Mouse (Mus musculus) hindbrain, postnatal 0 days (tissue): Measurements from ENCODE around the gene Actb. TPM values are rescaled to one million over a fixed set of nuclear protein-coding genes. Genes with fewer than 3 reads are reported as not detected.
A peak's percentile ranks its signal among the peaks of the same experiment; 100 is the strongest.

ENCODE experiments used
- ATAC-seq: fragments of 200-750 bp; cut with Nextera tagmentation; 2 replicates; pipeline ENCODE4 v1.8.0; 2017; ENCODE audit warnings: mild to moderate bottlenecking, moderate TSS enrichment, moderate library complexity
- DNase-seq: peaks from one replicate; pipeline ENCODE4 v3.0.0-alpha.2; 2015; ENCODE audit warnings: low spot score
- H3K27ac ChIP-seq: fragments of 300-500 bp; sonication (generic); 2 replicates; pipeline ENCODE4 v1.5.1; 2014; ENCODE audit warnings: mild to moderate bottlenecking
- H3K27me3 ChIP-seq: fragments of 300-500 bp; sonication (generic); 2 replicates; pipeline ENCODE4 v1.6.1; 2014; ENCODE audit warnings: low read length, mixed read lengths; ENCODE audit not compliant: insufficient read depth
- H3K36me3 ChIP-seq: fragments of 300-500 bp; sonication (generic); 2 replicates; pipeline ENCODE4 v1.6.1; 2014; ENCODE audit warnings: low read length, mixed read lengths; ENCODE audit not compliant: insufficient read depth
- H3K4me1 ChIP-seq: fragments of 300-500 bp; sonication (generic); 2 replicates; pipeline ENCODE4 v1.6.1; 2014; ENCODE audit warnings: antibody characterized with exemption, low read length, mixed read lengths; ENCODE audit not compliant: insufficient read depth
- H3K4me2 ChIP-seq: fragments of 300-500 bp; sonication (generic); 2 replicates; pipeline ENCODE4 v1.6.1; 2014; ENCODE audit warnings: low read depth, mild to moderate bottlenecking, low read length, moderate library complexity, mixed read lengths
- H3K4me3 ChIP-seq: fragments of 300-500 bp; sonication (generic); 2 replicates; pipeline ENCODE4 v1.5.1; 2014; ENCODE audit warnings: low read length
- H3K9ac ChIP-seq: fragments of 300-500 bp; sonication (generic); replicated peaks from 2 replicates; pipeline ENCODE4 v1.6.1; 2014; ENCODE audit warnings: mild to moderate bottlenecking, low read length, moderate library complexity, mixed read lengths
- H3K9me3 ChIP-seq: fragments of 300-500 bp; sonication (generic); 2 replicates; pipeline ENCODE4 v1.6.1; 2016; ENCODE audit warnings: low read length, mixed read lengths
- CTCF ChIP-seq: IDR thresholded peaks from 2 replicates; pipeline ENCODE4 v1.5.1; 2016; ENCODE audit warnings: antibody characterized with exemption, control low read depth, low read depth
- WGBS: fragments of 180-500 bp; shearing (Covaris S2); extraction: QIAGEN DNeasy Blood & Tissue Kit; methylation state at CpG from one replicate; pipeline ENCODE4 v1.1.7; 2014; 5-methylcytosine and 5-hydroxymethylcytosine counted together
- polyA plus RNA-seq: library from polyadenylated mRNA; unstranded; fragments of >200 nt; fragmentation: Nextera tagmentation; extraction: Ambion mirVana; gene quantifications from 2 replicates; pipeline ENCODE4 v1.2.1, GENCODE M21; 2015
- total RNA-seq: library from RNA; depleted of rRNA; stranded (reverse); fragments of >200 nt; gene quantifications from 2 replicates; pipeline ENCODE4 v1.2.3, GENCODE M21; 2014

The Actb gene
- total and polyA plus RNA-seq, 2 experiments from 2014 or later: 5,437 to 15,098 TPM

GRCm38 (mm10) chr5:142929400-142929752 lies 22.8 kb upstream of the Actb start:
- Histone ChIP-seq H3K27ac (no peak overlapping the region; the same call in 1 of the 2 replicates), H3K9me3 (no peaks in the 10 kb centered on the region), H3K4me2 (peak overlapping the region; percentile 63), H3K4me3 (peak overlapping the region; percentile 39), H3K9ac (peak overlapping the region; percentile 47), H3K4me1 (no peaks in the 10 kb centered on the region), H3K27me3 (no peaks in the 10 kb centered on the region), H3K36me3 (no peaks in the 10 kb centered on the region)
- DNase-seq: no peak
- 21% methylated on average over 4 of the region's 4 CpGs for WGBS
- no peak for TF ChIP-seq CTCF
- ATAC-seq: peak; percentile 39; the same call in 1 of the 2 replicates

GRCm38 (mm10) chr5:142928749-142929399 lies 22.3 kb upstream of the Actb start:
- no peak overlapping the region; the same call in 1 of the 2 replicates for H3K27ac ChIP-seq
- H3K4me3 ChIP-seq: peak overlapping the region; percentile 39
- no peaks in the 10 kb centered on the region for H3K36me3 ChIP-seq
- H3K4me1 ChIP-seq: no peaks in the 10 kb centered on the region
- peak; percentile 30; the same call in 1 of the 2 replicates for ATAC-seq
- no peak for TF ChIP-seq CTCF
- peak overlapping the region; percentile 47 for H3K9ac ChIP-seq
- no peaks in the 10 kb centered on the region for H3K27me3 ChIP-seq
- H3K4me2 ChIP-seq: peak overlapping the region; percentile 63
- WGBS: 5% methylated on average over 28 of the region's 35 CpGs
- DNase-seq: peak; percentile 53
- no peaks in the 10 kb centered on the region for H3K9me3 ChIP-seq

- ATAC-seq: no peak
- no peak for DNase-seq
- no peaks in the 10 kb centered on the region for H3K27me3 ChIP-seq
- no peaks in the 10 kb centered on the region for H3K4me1 ChIP-seq
- no peak overlapping the region for H3K9ac ChIP-seq
- H3K4me3 ChIP-seq: no peak overlapping the region
- WGBS: 94% methylated on average over 12 of the region's 12 CpGs
- TF ChIP-seq CTCF: no peak
- no peaks in the 10 kb centered on the region for H3K9me3 ChIP-seq
- H3K36me3 ChIP-seq: no peaks in the 10 kb centered on the region
- peak overlapping the region; percentile 11; the same call in 1 of the 2 replicates for H3K27ac ChIP-seq
- no peak overlapping the region for H3K4me2 ChIP-seq
Observed at GRCm38 (mm10) chr5:142927341-142927930, 20.9 kb upstream of the Actb start.

GRCm38 (mm10) chr5:142926940-142927228 lies 20.3 kb upstream of the Actb start:
- Histone ChIP-seq H3K4me2 (no peak overlapping the region), H3K9me3 (no peaks in the 10 kb centered on the region), H3K4me1 (no peaks in the 10 kb centered on the region), H3K4me3 (no peak overlapping the region), H3K27me3 (no peaks in the 10 kb centered on the region), H3K27ac (0 out of 2 replicates have a peak overlapping the region, but pooled peaks have one; percentile 11), H3K36me3 (no peaks in the 10 kb centered on the region), H3K9ac (no peak overlapping the region)
- no peak for TF ChIP-seq CTCF
- 65% methylated on average over 3 of the region's 3 CpGs for WGBS
- ATAC-seq (no peak), DNase-seq (no peak)

GRCm38 (mm10) chr5:142926204-142926939 lies 19.8 kb upstream of the Actb start:
- Histone ChIP-seq H3K36me3 (no peaks in the 10 kb centered on the region), H3K27me3 (no peaks in the 10 kb centered on the region), H3K27ac (0 out of 2 replicates have a peak overlapping the region, but pooled peaks have one; percentile 11), H3K9ac (no peak overlapping the region), H3K4me1 (no peaks in the 10 kb centered on the region), H3K4me3 (no peak overlapping the region), H3K4me2 (no peak overlapping the region), H3K9me3 (no peaks in the 10 kb centered on the region)
- ATAC-seq (peak; percentile 67), DNase-seq (peak; percentile 14)
- no peak for TF ChIP-seq CTCF
- 24% methylated on average over 11 of the region's 13 CpGs for WGBS

- Histone ChIP-seq H3K4me3 (no peak overlapping the region), H3K27ac (no peak overlapping the region), H3K4me1 (no peaks in the 10 kb centered on the region), H3K9me3 (no peaks in the 10 kb centered on the region), H3K4me2 (no peak overlapping the region), H3K36me3 (no peaks in the 10 kb centered on the region), H3K27me3 (no peaks in the 10 kb centered on the region), H3K9ac (no peak overlapping the region)
- no peak for TF ChIP-seq CTCF
- WGBS: 72% methylated on average over 12 of the region's 12 CpGs
- no peak for ATAC-seq
- no peak for DNase-seq
Observed at GRCm38 (mm10) chr5:142924336-142924959, 17.9 kb upstream of the Actb start.
